Mouse (Mus musculus): ENCODE measurements around the gene Hist1h1a.

Gene Hist1h1a

GRCm38 (mm10) chr13:23743215-23743614 lies 20.3 kb upstream of the Hist1h1a start:
- in situ Hi-C loops (cut with MboI, MseI): no loop called here

GRCm38 (mm10) chr13:23743963-23744362 lies 19.5 kb upstream of the Hist1h1a start:
- in situ Hi-C loops (cut with MboI, MseI): no loop called here

- in situ Hi-C loops (cut with MboI, MseI): loop anchor here (5.0 kb wide), 1 partner anchor 1707 kb away; the partner anchor contains the start of genes Hist1h2ah (in 2 of the 2) and Hist1h2bk (in 2 of the 2)
These were observed 18.8 kb upstream of the Hist1h1a start for GRCm38 (mm10) chr13:23744421-23745380.

- in situ Hi-C loops (cut with MboI, MseI): loop anchor here (5.0 kb wide), 1 partner anchor 1708 kb away; the partner anchor contains the start of genes Hist1h2ah (in 2 of the 2) and Hist1h2bk (in 2 of the 2)
These were observed 17.9 kb upstream of the Hist1h1a start, which contains the start of gene Hist1h3c for GRCm38 (mm10) chr13:23745381-23746161. Hist1h3c (minus strand) TSS chr13:23745602.

GRCm38 (mm10) chr13:23746201-23747080 lies 17.0 kb upstream of the Hist1h1a start, which contains the start of gene Hist1h2bb:
Hist1h2bb (plus strand) TSS chr13:23746734.
- in situ Hi-C loops (cut with MboI, MseI): loop anchor here (5.0 kb wide), 1 partner anchor 1709 kb away; the partner anchor contains the start of genes Hist1h2ah (in 2 of the 2) and Hist1h2bk (in 2 of the 2)

- in situ Hi-C loops (cut with MboI, MseI): loop anchor here (5.0 kb wide), 1 partner anchor 1710 kb away; the partner anchor contains the start of genes Hist1h2ah (in 2 of the 2) and Hist1h2bk (in 2 of the 2)
These were observed 16.2 kb upstream of the Hist1h1a start for GRCm38 (mm10) chr13:23747081-23747891.

GRCm38 (mm10) chr13:23747892-23748288 lies 15.6 kb upstream of the Hist1h1a start:
- in situ Hi-C loops (cut with MboI, MseI): loop anchor here (5.0 kb wide), 1 partner anchor 1711 kb away; the partner anchor contains the start of genes Hist1h2ah (in 2 of the 2) and Hist1h2bk (in 2 of the 2)

GRCm38 (mm10) chr13:23749563-23750121 lies 13.8 kb upstream of the Hist1h1a start:
- in situ Hi-C loops (cut with MboI, MseI): loop anchor here (5.0 to 25.0 kb wide), 3 partner anchors 305 to 1962 kb away; partner anchors contain the start of genes Hist1h1b (in 2 of the 2), Hist1h2ah (in 2 of the 2), Hist1h2an (in 2 of the 2) and Hist1h2bk (in 2 of the 2)

GRCm38 (mm10) chr13:23750839-23751477 lies 12.5 kb upstream of the Hist1h1a start, which contains the start of gene Hist1h2ab:
Hist1h2ab (plus strand) TSS chr13:23751126.
- in situ Hi-C loops (cut with MboI, MseI): loop anchor here (10.0 to 25.0 kb wide), 2 partner anchors 306 to 1964 kb away; partner anchors contain the start of genes Hist1h1b (in 2 of the 2), Hist1h2an (in 2 of the 2), Hist1h2bp (in 2 of the 2) and Hist1h3i (in 2 of the 2)

- in situ Hi-C loops (cut with MboI, MseI): loop anchor here (10.0 to 25.0 kb wide), 2 partner anchors 307 to 1964 kb away; partner anchors contain the start of genes Hist1h1b (in 2 of the 2), Hist1h2an (in 2 of the 2), Hist1h2bp (in 2 of the 2) and Hist1h3i (in 2 of the 2)
These were observed 11.9 kb upstream of the Hist1h1a start for GRCm38 (mm10) chr13:23751478-23751956.

GRCm38 (mm10) chr13:23752067-23752741 lies 11.3 kb upstream of the Hist1h1a start, which contains the start of gene Hist1h3b:
Hist1h3b (plus strand) TSS chr13:23752267.
- in situ Hi-C loops (cut with MboI, MseI): loop anchor here (10.0 to 25.0 kb wide), 2 partner anchors 307 to 1965 kb away; partner anchors contain the start of genes Hist1h1b (in 2 of the 2), Hist1h2an (in 2 of the 2), Hist1h2bp (in 2 of the 2) and Hist1h3i (in 2 of the 2)

GRCm38 (mm10) chr13:23752742-23753172 lies 10.7 kb upstream of the Hist1h1a start:
- in situ Hi-C loops (cut with MboI, MseI): loop anchor here (10.0 to 25.0 kb wide), 2 partner anchors 308 to 1965 kb away; partner anchors contain the start of genes Hist1h1b (in 2 of the 2), Hist1h2an (in 2 of the 2), Hist1h2bp (in 2 of the 2) and Hist1h3i (in 2 of the 2)

GRCm38 (mm10) chr13:23753314-23754078 lies 10.0 kb upstream of the Hist1h1a start:
- in situ Hi-C loops (cut with MboI, MseI): loop anchor here (10.0 to 25.0 kb wide), 2 partner anchors 309 to 1966 kb away; partner anchors contain the start of genes Hist1h1b (in 2 of the 2), Hist1h2an (in 2 of the 2), Hist1h2bp (in 2 of the 2) and Hist1h3i (in 2 of the 2)

GRCm38 (mm10) chr13:23755000-23755399 lies 8.5 kb upstream of the Hist1h1a start:
- in situ Hi-C loops (cut with MboI, MseI): loop anchor here (5.0 to 25.0 kb wide), 3 partner anchors 310 to 1968 kb away; partner anchors contain the start of genes Hist1h1b (in 2 of the 2), Hist1h2an (in 2 of the 2), Hist1h2bp (in 2 of the 2) and Hist1h3i (in 2 of the 2)

- in situ Hi-C loops (cut with MboI, MseI): loop anchor here (5.0 to 25.0 kb wide), 3 partner anchors 312 to 1969 kb away; partner anchors contain the start of genes Hist1h1b (in 2 of the 2), Hist1h2an (in 2 of the 2), Hist1h2bp (in 2 of the 2) and Hist1h3i (in 2 of the 2)
These were observed 6.7 kb upstream of the Hist1h1a start, which contains the start of gene Hist1h4b for GRCm38 (mm10) chr13:23756790-23757189. Hist1h4b (plus strand) TSS chr13:23757013.

Data from T-helper 17 cell (primary cell).